Comparison of ENCODE assay signal across 8 mouse cellular contexts in genomic region chr3:96593790-96594560, GRCm38 (mm10). TPM values are rescaled to one million over a fixed set of nuclear protein-coding genes. Genes with fewer than 3 reads are reported as not detected.
A peak's percentile ranks its signal among the peaks of the same experiment; 100 is the strongest.
DNase-seq lines count a peak whose midpoint lies in the region; ATAC-seq lines count a peak whose summit lies in the region.

Gene Polr3gl, minus strand, starts transcription at chr3:96594181.

- H3K4me1 ChIP-seq in hindbrain, embryonic 11.5 days (replicated peaks; ENCODE audit: control insufficient read depth, insufficient read depth, low read length), result peaks cover 19% of the 10 kb centered on the region

- peak within 1 kb of the TSS; percentile 54 for H3K9ac ChIP-seq in hindbrain, embryonic 11.5 days (ENCODE audit: low read depth, low read length)

- no peaks in the 10 kb centered on the region for H3K36me3 ChIP-seq in hindbrain, embryonic 11.5 days (ENCODE audit: control insufficient read depth, insufficient read depth, low read length)

- H3K4me2 ChIP-seq in hindbrain, embryonic 11.5 days (replicated peaks; ENCODE audit: low read depth, low read length), result peak within 1 kb of the TSS; percentile 62

- peak within 1 kb of the TSS; percentile 51; the same call in 1 of the 2 replicates for H3K27ac ChIP-seq in hindbrain, embryonic 11.5 days (ENCODE audit: low read depth, low read length)

- DNase-seq in MN1 (ENCODE audit: low spot score), result peak; percentile 95
- peak; percentile 97 for DNase-seq in cerebellum, adult 9-10 months
- peak; percentile 89 to 95 for DNase-seq in frontal cortex, adult 2 months (ENCODE audit: extremely low spot score in 1 of 2, low spot score in 1 of 2)
- peak; percentile 93 for DNase-seq in hindbrain, embryonic 11.5 days (ENCODE audit: low spot score)
- DNase-seq in layer of hippocampus, postnatal 14 days (ENCODE audit: low spot score in 2 of 2), result peak; percentile 94 to 95
- DNase-seq in lung, postnatal 14 days, result peak; percentile 95
- DNase-seq in retina, adult 2 months (ENCODE audit: low read depth, low spot score), result peak; percentile 81
- DNase-seq in thymus, postnatal 36 days, result peak; percentile 95

- H3K27me3 ChIP-seq in hindbrain, embryonic 11.5 days (ENCODE audit: control insufficient read depth, insufficient read depth, low read length), result peaks cover 16% of the 10 kb centered on the region; the same call in 1 of the 2 replicates

- WGBS in hindbrain, embryonic 11.5 days, result under 1% methylated on average over 36 of the region's 38 CpGs

- H3K9me3 ChIP-seq in hindbrain, embryonic 11.5 days (ENCODE audit: control insufficient read depth, low read length), result no peaks in the 10 kb centered on the region

- peak within 1 kb of the TSS; percentile 47 for H3K4me3 ChIP-seq in hindbrain, embryonic 11.5 days (ENCODE audit: low read depth, low read length)

- ATAC-seq in hindbrain, embryonic 11.5 days (ENCODE audit: low FRiP score), result peak; percentile 86

RNA-seq across cellular contexts. Expression of gene Polr3gl, which starts in this region (rescaled TPM):
- polyA plus RNA-seq in frontal cortex, adult 2 months (2012; rRNA removed), result 67.3 and 84.3 TPM in 2 replicates
- 15.4 and 16.6 TPM in 2 replicates for polyA plus RNA-seq in hindbrain, embryonic 11.5 days (2014; fragmentation: Nextera tagmentation; extraction: Ambion mirVana)
- total RNA-seq in layer of hippocampus, postnatal 14 days (2021), result 10 to 100 TPM; 26.7 to 29.7 TPM

Comparison
In these comparisons a context has a peak if more than half of its experiments do, and no peak if none do; other contexts are left out.
1. Peak in every context shown above with its lines: DNase-seq, ATAC-seq, H3K4me3 ChIP-seq and H3K27ac ChIP-seq.